Mouse (Mus musculus) large intestine, adult 2 months (tissue): Measurements from ENCODE around the gene Ipo4. TPM values are rescaled to one million over a fixed set of nuclear protein-coding genes. Genes with fewer than 3 reads are reported as not detected.
A peak's percentile ranks its signal among the peaks of the same experiment; 100 is the strongest.

Experiments used
- DNase-seq: peaks from one replicate; pipeline ENCODE4 v3.0.0-alpha.2; 2012; ENCODE audit warnings: low read depth, low spot score
- WGBS: fragments of 180-500 bp; shearing (Covaris S2); methylation state at CpG from one replicate; pipeline ENCODE4 v1.1.7; 2018; 5-methylcytosine and 5-hydroxymethylcytosine counted together
- polyA plus RNA-seq: library from polyadenylated mRNA; depleted of rRNA; stranded (reverse); fragments of >200 nt; gene quantifications from 2 replicates; pipeline ENCODE4 v1.2.3, GENCODE M21; 2012

Gene Ipo4
- polyA plus RNA-seq, 1 experiment: 39.2 TPM

DNA sequence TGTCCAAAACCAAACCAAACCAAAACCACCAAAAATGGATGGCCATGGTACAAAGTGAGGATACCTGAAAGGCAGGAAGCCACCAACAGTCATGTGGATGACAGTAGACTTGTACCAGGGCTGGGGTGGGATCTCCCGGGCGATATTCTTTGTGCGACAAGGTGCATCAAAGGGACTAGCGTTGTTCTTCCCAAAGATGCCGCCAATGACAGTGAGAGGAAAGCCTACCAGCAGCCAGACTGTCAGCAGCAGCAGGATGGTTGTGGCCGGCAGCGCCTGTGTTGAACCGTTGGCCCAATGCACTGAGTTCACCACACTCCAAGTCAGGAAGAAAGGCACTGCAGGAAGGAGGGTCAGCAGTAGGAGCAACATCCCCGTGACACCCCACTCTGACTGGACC lies 2.0 kb upstream of the Ipo4 start, which contains the start of gene Gm49378:
Gene Gm49378 (minus strand): TSS at position 101 of the 400 bp plus-strand sequence.
- no peak for DNase-seq
- 95% methylated on average over 9 of the region's 9 CpGs for WGBS

- DNase-seq: no peak
- 3% methylated on average over 23 of the region's 23 CpGs for WGBS
Measured at GRCm38 (mm10) chr14:55634874-55635522, 759 bp downstream of the Ipo4 start.

- no peak for DNase-seq
- WGBS: 35% methylated on average over 5 of the region's 5 CpGs
Measured at GRCm38 (mm10) chr14:55629312-55629711, 6.4 kb downstream of the Ipo4 start.

DNA sequence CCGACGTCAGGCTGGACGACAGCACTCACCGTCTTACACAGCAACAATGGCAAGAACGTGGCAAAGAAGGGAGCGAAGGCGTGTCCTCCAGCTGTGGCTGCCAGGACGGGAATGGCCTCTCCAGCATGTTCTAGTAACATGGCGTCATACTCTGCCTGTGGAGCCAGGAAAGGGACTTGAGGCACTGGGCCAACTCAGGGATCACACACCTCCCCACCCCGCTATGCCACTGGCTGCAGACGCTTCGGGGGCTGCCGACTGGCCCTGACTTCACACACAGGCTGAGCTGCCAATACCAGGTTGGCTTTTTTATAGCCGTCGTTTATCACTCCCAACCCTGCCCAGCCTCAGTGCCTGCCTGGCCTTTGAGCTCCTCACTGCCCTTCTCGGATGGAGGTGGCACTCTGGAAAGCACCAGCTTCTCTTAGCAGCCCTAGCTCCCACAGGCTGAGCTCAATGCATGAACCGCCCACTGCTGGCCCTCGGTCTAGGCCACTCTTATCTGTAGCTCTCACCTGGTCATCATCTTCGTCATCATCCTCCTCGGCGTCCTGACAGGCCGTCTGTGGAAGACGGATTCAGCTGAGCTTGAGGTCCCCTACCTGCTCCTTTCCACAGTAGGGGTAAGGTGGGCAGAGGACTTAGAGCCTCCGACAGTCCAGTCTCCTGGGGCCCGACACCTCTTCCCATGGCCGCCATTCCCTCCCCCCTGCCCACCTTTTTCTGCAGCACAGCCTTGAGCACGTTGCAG lies 7.5 kb downstream of the Ipo4 start:
- DNase-seq: no peak
- WGBS: 78% methylated on average over 27 of the region's 27 CpGs

DNA sequence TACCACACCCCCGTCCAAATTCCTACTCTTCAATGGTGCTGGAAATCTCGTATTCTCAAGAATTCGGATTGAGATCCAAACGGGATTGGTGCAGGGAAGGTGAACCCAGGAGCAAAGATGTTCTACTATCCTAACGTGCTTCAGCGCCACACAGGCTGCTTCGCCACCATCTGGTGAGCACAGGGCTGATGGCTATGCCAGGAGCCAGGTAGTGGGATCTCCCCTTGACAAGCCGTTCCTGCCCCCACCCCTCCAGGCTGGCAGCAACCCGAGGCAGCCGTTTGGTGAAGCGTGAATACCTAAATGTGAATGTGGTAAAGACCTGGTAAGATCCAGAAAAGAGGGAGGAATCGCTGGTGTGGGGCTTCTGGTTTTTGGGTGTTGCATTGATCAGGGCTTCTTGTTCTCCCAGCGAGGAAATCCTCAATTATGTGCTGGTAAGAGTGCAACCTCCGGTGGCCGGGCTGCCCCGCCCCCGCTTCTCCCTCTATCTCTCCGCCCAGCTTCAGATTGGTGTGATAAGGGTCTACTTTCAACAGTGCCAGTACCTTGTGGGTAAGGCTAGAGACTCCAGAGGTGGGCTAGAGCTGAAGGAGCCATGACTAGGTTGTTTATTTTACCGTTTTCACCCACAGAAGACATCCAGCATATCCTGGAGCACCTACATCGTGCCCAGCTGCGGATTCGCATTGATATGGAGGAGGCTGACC lies 17.1 kb downstream of the Ipo4 start:
- no peak for DNase-seq
- WGBS: 36% methylated on average over 22 of the region's 22 CpGs

DNA sequence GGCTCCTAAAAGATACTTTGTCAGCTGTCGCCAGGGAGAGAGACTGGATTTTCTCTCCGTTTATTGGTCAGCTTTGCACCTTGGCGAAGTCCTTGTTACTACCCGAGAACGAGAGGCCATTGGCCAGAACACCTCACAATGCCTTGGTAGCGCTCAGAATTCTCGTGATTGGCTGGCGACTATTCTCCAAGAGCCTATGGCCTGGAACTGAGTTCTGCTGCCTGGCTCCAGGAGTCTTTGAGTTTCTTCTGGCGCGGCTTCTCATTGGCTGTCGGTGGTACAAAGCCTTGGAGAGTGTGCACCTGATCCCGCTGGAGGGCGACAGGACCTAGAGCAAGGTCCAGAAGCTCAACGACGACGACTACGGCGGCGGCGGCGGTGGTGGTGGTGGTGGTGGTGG lies 17.9 kb downstream of the Ipo4 start, which contains the start of gene Rec8:
Gene Rec8 (plus strand): TSS at position 216 of the 400 bp plus-strand sequence.
- peak; percentile 75 for DNase-seq
- 18% methylated on average over 21 of the region's 21 CpGs for WGBS

GRCm38 (mm10) chr14:55616844-55617243 lies 18.9 kb downstream of the Ipo4 start:
- 82% methylated on average over 2 of the region's 2 CpGs for WGBS
- DNase-seq: no peak

- 50% methylated on average over 2 of the region's 2 CpGs for WGBS
- DNase-seq: no peak
Measured at GRCm38 (mm10) chr14:55615876-55616275, 19.9 kb downstream of the Ipo4 start.

GRCm38 (mm10) chr14:55614565-55615178 lies 21.1 kb downstream of the Ipo4 start:
- no peak for DNase-seq
- 73% methylated on average over 7 of the region's 7 CpGs for WGBS

DNA sequence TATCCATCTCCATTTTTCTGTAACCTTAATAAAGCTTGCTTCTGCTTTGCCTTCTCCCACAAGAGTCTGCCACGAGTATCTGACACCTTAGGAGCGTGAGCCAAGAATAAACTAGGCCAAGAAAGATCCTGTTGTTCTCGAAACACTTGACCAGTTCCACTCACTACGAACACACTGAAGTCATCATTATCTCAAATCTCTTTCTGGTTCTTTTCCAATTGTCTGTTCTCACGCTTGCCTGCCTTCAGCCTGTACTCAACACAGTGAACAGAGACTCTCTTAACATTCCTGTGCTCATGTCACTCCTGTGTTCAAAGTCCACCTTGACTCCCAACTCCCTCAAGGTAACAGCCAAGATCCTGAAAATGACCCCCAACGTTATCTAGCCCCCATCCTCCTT lies 22.4 kb downstream of the Ipo4 start:
- no peak for DNase-seq
- WGBS: 42% methylated on average over 6 of the region's 6 CpGs

DNA sequence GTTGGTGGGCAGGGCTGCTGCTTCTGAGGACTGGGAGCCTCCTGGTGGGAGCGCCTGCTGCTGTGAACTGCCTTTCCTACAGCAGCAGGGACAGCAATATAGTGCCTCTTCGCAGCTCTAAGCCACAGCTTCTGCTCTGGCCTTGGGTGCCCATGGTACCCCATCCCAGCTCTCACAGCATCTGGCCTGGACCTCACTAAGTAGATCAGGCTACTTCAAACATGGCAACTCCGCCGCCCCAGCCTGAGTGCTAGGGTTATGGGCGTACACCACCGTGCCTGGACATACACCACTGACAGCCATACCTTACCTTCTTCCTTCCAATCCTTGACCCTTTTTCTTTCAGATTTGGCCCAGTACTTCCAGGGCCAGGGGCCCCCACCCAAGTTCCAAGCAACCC lies 27.4 kb downstream of the Ipo4 start:
- no peak for DNase-seq
- WGBS: 96% methylated on average over 6 of the region's 6 CpGs

- WGBS: 86% methylated on average over 16 of the region's 16 CpGs
- no peak for DNase-seq
Measured at GRCm38 (mm10) chr14:55605743-55606459, 29.9 kb downstream of the Ipo4 start.

GRCm38 (mm10) chr14:55604823-55605222 lies 30.9 kb downstream of the Ipo4 start:
- WGBS: 84% methylated on average over 11 of the region's 11 CpGs
- DNase-seq: no peak

GRCm38 (mm10) chr14:55603633-55604576 lies 31.9 kb downstream of the Ipo4 start:
- WGBS: 9% methylated on average over 19 of the region's 19 CpGs
- DNase-seq: peak; percentile 91

DNA sequence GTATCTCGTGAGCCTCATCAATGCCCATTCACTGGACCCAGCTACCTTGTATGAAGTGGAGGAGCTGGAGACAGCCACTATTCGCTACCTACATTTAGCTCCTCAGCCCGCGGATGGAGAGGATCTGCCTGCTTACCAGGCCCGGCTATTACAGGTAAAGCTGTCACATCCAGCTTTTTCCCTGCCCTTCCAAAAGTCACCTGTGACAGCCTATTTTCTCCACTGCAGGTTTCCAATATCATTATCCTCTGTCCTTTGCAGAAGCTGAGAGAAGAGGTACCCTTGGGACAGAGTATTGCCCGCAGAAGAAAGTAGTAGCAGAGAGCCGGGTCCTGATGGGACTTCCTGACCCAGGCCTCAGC lies 32.5 kb downstream of the Ipo4 start, which contains the start of gene Irf9:
Gene Irf9 (plus strand): TSS at position 301 of the 362 bp plus-strand sequence.
- DNase-seq: no peak
- WGBS: 55% methylated on average over 7 of the region's 7 CpGs

GRCm38 (mm10) chr14:55598521-55599390 lies 37.0 kb downstream of the Ipo4 start:
- 93% methylated on average over 21 of the region's 21 CpGs for WGBS

GRCm38 (mm10) chr14:55596036-55596690 lies 39.6 kb downstream of the Ipo4 start:
- 89% methylated on average over 13 of the region's 13 CpGs for WGBS
- DNase-seq: no peak

More at GRCm38 (mm10) chr14:55598521-55599390, 37.0 kb downstream of the Ipo4 start:
- DNase-seq: no peak
